Mouse (Mus musculus) embryonic facial prominence, embryonic 10.5 days (tissue): Measurements from ENCODE around the gene Gria1. TPM values are rescaled to one million over a fixed set of nuclear protein-coding genes. Genes with fewer than 3 reads are reported as not detected.

Source experiments
- DNase-seq: peaks from one replicate; pipeline ENCODE4 v3.0.0-alpha.2; 2017; ENCODE audit warnings: low spot score
- H3K27ac ChIP-seq: fragments of 300-500 bp; sonication (generic); replicated peaks from 2 replicates; pipeline ENCODE4 v1.5.1; 2016; ENCODE audit warnings: mild to moderate bottlenecking
- H3K27me3 ChIP-seq: fragments of 300-500 bp; sonication (generic); replicated peaks from 2 replicates; pipeline ENCODE4 v1.6.1; 2016; ENCODE audit warnings: low read depth, mild to moderate bottlenecking; ENCODE audit not compliant: poor library complexity, severe bottlenecking
- H3K36me3 ChIP-seq: fragments of 300-500 bp; sonication (generic); replicated peaks from 2 replicates; pipeline ENCODE4 v1.6.1; 2016; ENCODE audit warnings: mild to moderate bottlenecking, moderate library complexity
- H3K4me1 ChIP-seq: fragments of 300-500 bp; sonication (generic); 2 replicates; pipeline ENCODE4 v1.6.1; 2016
- H3K4me3 ChIP-seq: fragments of 300-500 bp; sonication (generic); 2 replicates; pipeline ENCODE4 v1.5.1; 2016; ENCODE audit warnings: mild to moderate bottlenecking, moderate library complexity
- H3K9me3 ChIP-seq: fragments of 300-500 bp; sonication (generic); 2 replicates; pipeline ENCODE4 v1.6.1; 2016; ENCODE audit warnings: mild to moderate bottlenecking
- WGBS: fragments of 180-500 bp; shearing (Covaris S2); methylation state at CpG from one replicate; pipeline ENCODE4 v1.1.7; 2016; 5-methylcytosine and 5-hydroxymethylcytosine counted together
- polyA plus RNA-seq: library from polyadenylated mRNA; unstranded; fragments of >200 nt; fragmentation: Nextera tagmentation; extraction: Ambion mirVana; gene quantifications from 2 replicates; pipeline ENCODE4 v1.2.1, GENCODE M21; 2016

Gene Gria1
- polyA plus RNA-seq, 1 experiment from 2014 or later = 1.1 TPM

DNA sequence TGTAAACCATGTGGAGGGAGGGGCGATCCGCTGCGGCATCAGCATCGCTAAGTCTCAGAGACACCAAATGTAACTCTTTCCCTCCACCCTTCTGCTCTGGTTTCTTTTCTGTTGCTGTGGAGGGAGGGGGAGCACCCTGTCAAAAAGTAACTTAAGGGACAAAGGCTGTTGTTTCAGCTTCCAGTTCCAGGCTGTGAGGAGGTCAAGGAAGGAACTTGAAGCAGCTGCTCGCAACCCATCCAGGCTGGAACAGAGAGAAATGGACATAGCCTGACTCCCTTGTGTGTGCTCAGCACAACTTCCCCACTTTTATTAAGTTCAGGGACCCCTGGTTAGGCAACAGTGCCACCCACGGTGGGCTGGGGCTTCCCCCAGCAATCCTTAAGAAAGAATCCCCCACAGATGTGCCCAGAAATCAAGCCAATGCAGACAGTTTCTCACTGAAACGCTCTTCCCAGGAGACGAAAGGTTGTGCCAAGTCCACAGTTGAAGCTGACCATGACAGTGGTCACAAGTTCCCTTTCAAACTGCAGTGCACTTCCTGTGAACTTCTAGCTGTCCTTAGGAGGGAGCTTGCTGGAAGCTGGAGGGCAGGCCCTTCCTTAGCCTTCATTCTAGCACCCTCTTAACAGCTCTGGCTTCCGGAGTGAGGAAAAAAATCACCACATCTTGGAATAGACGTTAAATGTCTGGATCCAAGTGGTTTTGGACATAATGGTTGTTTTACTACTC lies 190.2 kb downstream of the Gria1 start:
- Histone ChIP-seq H3K4me3 (no peak overlapping the region), H3K4me1 (peaks cover 9% of the 10 kb centered on the region), H3K36me3 (no peaks in the 10 kb centered on the region), H3K9me3 (no peaks in the 10 kb centered on the region), H3K27ac (no peak overlapping the region), H3K27me3 (no peaks in the 10 kb centered on the region)
- 81% methylated on average over 10 of the region's 10 CpGs for WGBS
- no peak for DNase-seq

GRCm38 (mm10) chr11:57204371-57204770 lies 193.2 kb downstream of the Gria1 start:
- Histone ChIP-seq H3K9me3 (no peaks in the 10 kb centered on the region), H3K4me3 (no peak overlapping the region), H3K27ac (no peak overlapping the region), H3K36me3 (no peaks in the 10 kb centered on the region), H3K4me1 (peaks cover 9% of the 10 kb centered on the region), H3K27me3 (no peaks in the 10 kb centered on the region)
- DNase-seq = no peak
- WGBS = 36% methylated on average over 6 of the region's 6 CpGs

- Histone ChIP-seq H3K9me3 (no peaks in the 10 kb centered on the region), H3K27me3 (no peaks in the 10 kb centered on the region), H3K27ac (no peak overlapping the region), H3K4me1 (no peaks in the 10 kb centered on the region), H3K4me3 (no peak overlapping the region), H3K36me3 (no peaks in the 10 kb centered on the region)
- no peak for DNase-seq
Observed at GRCm38 (mm10) chr11:57207260-57207659, 196.1 kb downstream of the Gria1 start.

DNA sequence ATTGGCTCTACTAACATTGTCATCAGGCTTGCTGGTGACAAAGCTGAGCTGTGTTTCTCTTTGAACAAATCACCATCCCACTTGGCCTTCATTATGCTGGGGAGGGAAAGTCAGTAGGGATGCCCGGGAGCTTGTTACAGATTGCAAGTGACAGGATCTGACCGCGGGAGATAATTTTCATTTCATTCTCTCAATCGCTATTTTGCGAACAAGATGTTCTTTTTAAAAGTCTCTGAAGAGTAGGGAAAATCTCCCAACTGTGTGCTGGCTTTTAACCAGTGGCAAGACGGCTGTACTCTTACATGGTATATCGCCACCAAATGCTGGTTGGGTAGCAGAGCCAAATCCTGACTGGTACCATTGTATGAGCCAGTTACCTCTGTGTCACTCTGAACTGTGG lies 202.9 kb downstream of the Gria1 start:
- Histone ChIP-seq H3K4me3 (no peak overlapping the region), H3K4me1 (no peaks in the 10 kb centered on the region), H3K36me3 (no peaks in the 10 kb centered on the region), H3K27me3 (no peaks in the 10 kb centered on the region), H3K27ac (no peak overlapping the region), H3K9me3 (no peaks in the 10 kb centered on the region)
- 91% methylated on average over 7 of the region's 7 CpGs for WGBS
- no peak for DNase-seq

GRCm38 (mm10) chr11:57214583-57214982 lies 203.4 kb downstream of the Gria1 start:
- no peak for DNase-seq
- 85% methylated on average over 5 of the region's 5 CpGs for WGBS
- H3K27me3 ChIP-seq = no peaks in the 10 kb centered on the region
- H3K9me3 ChIP-seq = no peaks in the 10 kb centered on the region
- no peaks in the 10 kb centered on the region for H3K4me1 ChIP-seq
- H3K27ac ChIP-seq = no peak overlapping the region
- no peak overlapping the region for H3K4me3 ChIP-seq
- H3K36me3 ChIP-seq = no peaks in the 10 kb centered on the region

- H3K27me3 ChIP-seq = no peaks in the 10 kb centered on the region
- no peak for DNase-seq
- no peak overlapping the region for H3K27ac ChIP-seq
- H3K4me1 ChIP-seq = no peaks in the 10 kb centered on the region
- WGBS = 62% methylated on average over 8 of the region's 8 CpGs
- H3K4me3 ChIP-seq = no peak overlapping the region
- H3K9me3 ChIP-seq = no peaks in the 10 kb centered on the region
- H3K36me3 ChIP-seq = no peaks in the 10 kb centered on the region
Observed at GRCm38 (mm10) chr11:57222797-57223569, 211.8 kb downstream of the Gria1 start.

- H3K4me3 ChIP-seq = no peak overlapping the region
- H3K9me3 ChIP-seq = no peaks in the 10 kb centered on the region
- WGBS = 80% methylated on average over 2 of the region's 2 CpGs
- H3K27ac ChIP-seq = no peak overlapping the region
- peaks cover 23% of the 10 kb centered on the region for H3K4me1 ChIP-seq
- no peaks in the 10 kb centered on the region for H3K36me3 ChIP-seq
- H3K27me3 ChIP-seq = no peaks in the 10 kb centered on the region
- DNase-seq = no peak
Observed at GRCm38 (mm10) chr11:57235446-57235845, 224.3 kb downstream of the Gria1 start.

DNA sequence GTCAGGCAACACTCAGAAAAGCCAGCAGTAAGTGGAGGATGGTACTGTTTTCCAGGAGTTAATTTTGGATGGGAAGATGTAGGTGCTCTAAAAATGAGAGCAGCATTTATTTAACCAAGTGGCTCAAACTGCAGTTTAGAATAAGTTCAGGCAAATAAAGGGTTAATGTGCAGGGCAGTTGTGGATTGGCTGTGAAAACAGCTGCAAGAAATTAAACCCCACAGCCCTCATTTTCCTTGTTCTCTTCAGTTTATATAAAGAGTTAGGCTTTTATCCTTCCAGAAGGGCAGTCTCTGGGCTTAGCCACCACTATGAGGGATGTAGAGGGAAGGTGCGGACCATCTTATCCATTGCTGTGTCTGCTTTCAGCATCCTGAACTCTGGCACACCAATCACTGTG lies 225.2 kb downstream of the Gria1 start:
- Histone ChIP-seq H3K4me3 (peak overlapping the region; percentile 21; the same call in 1 of the 2 replicates), H3K36me3 (no peaks in the 10 kb centered on the region), H3K27ac (peak overlapping the region; percentile 74), H3K27me3 (no peaks in the 10 kb centered on the region), H3K9me3 (no peaks in the 10 kb centered on the region), H3K4me1 (peaks cover 32% of the 10 kb centered on the region)
- peak; percentile 34 for DNase-seq
- 52% methylated on average over 1 of the region's 1 CpGs for WGBS

GRCm38 (mm10) chr11:57239758-57240157 lies 228.6 kb downstream of the Gria1 start:
- WGBS = 33% methylated on average over 3 of the region's 3 CpGs
- DNase-seq = peak; percentile 31

DNA sequence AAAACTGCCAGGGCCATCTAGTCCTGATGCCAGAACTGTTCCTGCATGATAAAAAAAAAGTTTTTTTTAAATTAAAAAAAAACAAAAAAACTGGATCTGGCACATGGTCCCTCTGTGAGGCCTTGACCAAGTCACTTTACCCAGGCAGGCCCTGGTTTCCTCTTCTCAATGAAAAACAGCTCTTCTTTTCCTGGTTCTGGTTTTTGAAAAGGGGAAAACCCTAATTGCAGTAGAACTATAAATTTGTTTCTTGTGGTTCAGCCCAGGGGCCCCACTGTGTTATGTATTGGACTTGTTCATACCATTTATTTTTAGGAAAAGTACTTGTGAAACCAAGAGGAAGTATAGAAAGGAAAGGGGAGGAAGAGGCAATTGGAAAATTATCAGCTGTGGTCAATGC lies 232.6 kb downstream of the Gria1 start:
- H3K36me3 ChIP-seq = no peaks in the 10 kb centered on the region
- H3K27me3 ChIP-seq = no peaks in the 10 kb centered on the region
- no peak overlapping the region for H3K27ac ChIP-seq
- H3K4me1 ChIP-seq = peaks cover 21% of the 10 kb centered on the region
- no peak overlapping the region for H3K4me3 ChIP-seq
- no peaks in the 10 kb centered on the region for H3K9me3 ChIP-seq
- DNase-seq = no peak

More at GRCm38 (mm10) chr11:57239758-57240157, 228.6 kb downstream of the Gria1 start:
- H3K4me3 ChIP-seq = no peak overlapping the region
- H3K36me3 ChIP-seq = no peaks in the 10 kb centered on the region
- no peak overlapping the region for H3K27ac ChIP-seq
- H3K9me3 ChIP-seq = no peaks in the 10 kb centered on the region
- peaks cover 32% of the 10 kb centered on the region for H3K4me1 ChIP-seq
- no peaks in the 10 kb centered on the region for H3K27me3 ChIP-seq

GRCm38 (mm10) chr11:57244543-57244942 lies 233.4 kb downstream of the Gria1 start:
- 82% methylated on average over 6 of the region's 6 CpGs for whole genome bisulfite sequencing
- H3K4me3 ChIP-seq = no peak overlapping the region
- no peak overlapping the region for H3K27ac ChIP-seq
- H3K4me1 ChIP-seq = peaks cover 16% of the 10 kb centered on the region
- H3K36me3 ChIP-seq = no peaks in the 10 kb centered on the region
- H3K27me3 ChIP-seq = no peaks in the 10 kb centered on the region
- H3K9me3 ChIP-seq = no peaks in the 10 kb centered on the region
- no peak for DNase-seq

- peaks cover 16% of the 10 kb centered on the region; the same call in 1 of the 2 replicates for H3K4me1 ChIP-seq
- no peak overlapping the region for H3K4me3 ChIP-seq
- DNase-seq = no peak
- 82% methylated on average over 4 of the region's 4 CpGs for WGBS
- H3K27ac ChIP-seq = no peak overlapping the region
- no peaks in the 10 kb centered on the region for H3K9me3 ChIP-seq
- H3K36me3 ChIP-seq = no peaks in the 10 kb centered on the region
- no peaks in the 10 kb centered on the region for H3K27me3 ChIP-seq
Observed at GRCm38 (mm10) chr11:57248870-57249269, 237.7 kb downstream of the Gria1 start.

DNA sequence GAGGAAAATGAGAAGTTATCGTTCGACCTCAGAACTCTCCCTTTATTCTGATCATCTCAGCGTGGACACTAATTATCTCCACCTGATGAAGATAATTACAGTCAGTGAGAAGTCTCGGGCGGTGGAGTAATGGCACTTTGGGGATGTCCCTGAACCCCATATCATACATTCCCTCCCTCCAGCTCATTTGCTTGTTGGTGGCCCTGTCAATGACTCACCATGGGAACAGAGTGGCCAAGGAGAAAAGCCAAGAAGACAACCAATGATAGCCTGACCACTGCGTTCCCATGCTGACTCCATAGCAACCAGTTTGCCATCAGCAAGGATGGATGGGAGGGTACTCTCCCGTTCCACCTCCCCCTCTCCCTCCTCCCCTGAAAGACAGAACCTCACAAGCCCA lies 238.9 kb downstream of the Gria1 start:
- Histone ChIP-seq H3K4me1 (peaks cover 16% of the 10 kb centered on the region; the same call in 1 of the 2 replicates), H3K27me3 (no peaks in the 10 kb centered on the region), H3K27ac (0 out of 2 replicates have a peak overlapping the region, but pooled peaks have one; percentile 24), H3K4me3 (no peak overlapping the region), H3K9me3 (no peaks in the 10 kb centered on the region), H3K36me3 (no peaks in the 10 kb centered on the region)
- 70% methylated on average over 7 of the region's 7 CpGs for WGBS
- DNase-seq = no peak
